Mouse (Mus musculus) spleen, adult 2 months (tissue): Measurements from ENCODE around the gene Shbg.

Source experiments
- CTCF ChIP-seq: fragments of 200-500 bp; IDR thresholded peaks from 2 replicates; pipeline ENCODE4 v1.5.1; 2011; ENCODE audit warnings: mild to moderate bottlenecking, inconsistent platforms; ENCODE audit not compliant: insufficient read depth, insufficient read length, insufficient replicate concordance; ENCODE audit errors: extremely low read depth
- POLR2A ChIP-seq: fragments of 200-500 bp; IDR thresholded peaks from 2 replicates; pipeline ENCODE4 v1.6.1; 2011; ENCODE audit warnings: low read depth, low read length, inconsistent platforms

DNA sequence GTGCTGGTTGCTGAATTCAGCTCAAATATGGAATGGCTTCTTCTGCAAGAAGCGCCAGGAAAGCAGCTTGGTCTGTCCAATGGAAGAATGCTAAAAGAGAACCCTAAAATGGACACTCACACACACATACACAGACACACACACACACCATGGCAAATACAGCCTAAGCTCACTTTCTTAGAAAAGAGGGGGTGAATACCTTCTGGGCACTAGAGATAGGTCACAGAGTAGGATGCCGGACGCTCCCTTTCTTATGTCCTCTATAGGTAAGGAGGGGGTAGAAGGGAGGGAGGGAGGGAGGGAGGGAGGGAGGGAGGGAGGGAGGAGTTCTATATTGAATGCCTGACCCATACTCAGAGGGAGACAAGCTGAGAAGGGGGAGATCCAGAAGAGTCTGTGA, 9.2 kb downstream of the Shbg start:
- TF ChIP-seq CTCF, result no peak
- TF ChIP-seq POLR2A, result no peak
